Mouse (Mus musculus): ENCODE data around the gene Ttc36. TPM values are rescaled to one million over a fixed set of nuclear protein-coding genes. Genes with fewer than 3 reads are reported as not detected.

Ttc36 gene
- total and polyA plus RNA-seq, 2 experiments = 1,193 to 2,094 TPM

- no peak for TF ChIP-seq POLR2A (IDR thresholded peaks at IDR 0.05; ENCODE audit: extremely low read depth, insufficient read depth, low read length)
- no peak for TF ChIP-seq CTCF (IDR thresholded peaks at IDR 0.05; ENCODE audit: low read depth, low read length)
- WGBS = 97% methylated on average over 10 of the region's 10 CpGs
These were observed 4.9 kb upstream of the Ttc36 start for GRCm38 (mm10) chr9:44807778-44808177.

GRCm38 (mm10) chr9:44807141-44807540 lies 4.3 kb upstream of the Ttc36 start:
- no peak overlapping the region for H3K27ac ChIP-seq (replicated peaks; ENCODE audit: insufficient read depth, low read depth, low read length)
- DNase-seq (ENCODE audit: extremely low read depth, low read depth, low spot score) = no peak
- H3K9ac ChIP-seq (ENCODE audit: low read depth, low read length) = no peak overlapping the region
- H3K4me3 ChIP-seq (ENCODE audit: insufficient read depth, low read depth, low read length) = no peak overlapping the region
- peaks cover 6% of the 10 kb centered on the region; the same call in 1 of the 2 replicates for H3K4me1 ChIP-seq (ENCODE audit: control insufficient read depth, insufficient read depth, low read length)
- no peaks in the 10 kb centered on the region for H3K27me3 ChIP-seq (ENCODE audit: control insufficient read depth, insufficient read depth, low read length)
- TF ChIP-seq POLR2A (IDR thresholded peaks at IDR 0.05; ENCODE audit: extremely low read depth, insufficient read depth, low read length) (no peak), CTCF (IDR thresholded peaks at IDR 0.05; ENCODE audit: low read depth, low read length) (no peak)
- 67% methylated on average over 5 of the region's 5 CpGs for WGBS
- peaks cover 5% of the 10 kb centered on the region; the same call in 1 of the 2 replicates for H3K79me2 ChIP-seq (ENCODE audit: control insufficient read depth, insufficient read depth, low read length)
- H3K36me3 ChIP-seq (ENCODE audit: control insufficient read depth, insufficient read depth, low read length) = peaks cover 42% of the 10 kb centered on the region

More at GRCm38 (mm10) chr9:44807778-44808177, 4.9 kb upstream of the Ttc36 start:
- Histone ChIP-seq H3K36me3 (ENCODE audit: control insufficient read depth, insufficient read depth, low read length) (peaks cover 46% of the 10 kb centered on the region), H3K27me3 (ENCODE audit: control insufficient read depth, insufficient read depth, low read length) (no peaks in the 10 kb centered on the region), H3K9ac (ENCODE audit: low read depth, low read length) (no peak overlapping the region), H3K27ac (replicated peaks; ENCODE audit: insufficient read depth, low read depth, low read length) (no peak overlapping the region), H3K4me3 (ENCODE audit: insufficient read depth, low read depth, low read length) (no peak overlapping the region), H3K4me1 (ENCODE audit: control insufficient read depth, insufficient read depth, low read length) (peaks cover 6% of the 10 kb centered on the region; the same call in 1 of the 2 replicates), H3K79me2 (ENCODE audit: control insufficient read depth, insufficient read depth, low read length) (no peaks in the 10 kb centered on the region)
- DNase-seq (ENCODE audit: extremely low read depth, low read depth, low spot score) = no peak

- H3K27ac ChIP-seq (replicated peaks; ENCODE audit: insufficient read depth, low read depth, low read length) = no peak overlapping the region; the same call in 1 of the 2 replicates
- peak; percentile 66 for DNase-seq (ENCODE audit: extremely low read depth, low read depth, low spot score)
- no peak overlapping the region for H3K9ac ChIP-seq (ENCODE audit: low read depth, low read length)
- H3K4me3 ChIP-seq (ENCODE audit: insufficient read depth, low read depth, low read length) = no peak overlapping the region
- peaks cover 7% of the 10 kb centered on the region; the same call in 1 of the 2 replicates for H3K4me1 ChIP-seq (ENCODE audit: control insufficient read depth, insufficient read depth, low read length)
- TF ChIP-seq POLR2A (IDR thresholded peaks at IDR 0.05; ENCODE audit: extremely low read depth, insufficient read depth, low read length) (no peak), CTCF (IDR thresholded peaks at IDR 0.05; ENCODE audit: low read depth, low read length) (no peak)
- peaks cover 7% of the 10 kb centered on the region; the same call in 1 of the 2 replicates for H3K79me2 ChIP-seq (ENCODE audit: control insufficient read depth, insufficient read depth, low read length)
- peaks cover 37% of the 10 kb centered on the region for H3K36me3 ChIP-seq (ENCODE audit: control insufficient read depth, insufficient read depth, low read length)
- WGBS = 87% methylated on average over 5 of the region's 5 CpGs
- H3K27me3 ChIP-seq (ENCODE audit: control insufficient read depth, insufficient read depth, low read length) = no peaks in the 10 kb centered on the region
These were observed 2.7 kb upstream of the Ttc36 start for GRCm38 (mm10) chr9:44805536-44805935.

GRCm38 (mm10) chr9:44804678-44805077 lies 1.8 kb upstream of the Ttc36 start:
- Histone ChIP-seq H3K36me3 (ENCODE audit: control insufficient read depth, insufficient read depth, low read length) (peaks cover 35% of the 10 kb centered on the region), H3K9ac (ENCODE audit: low read depth, low read length) (no peak overlapping the region; the same call in 1 of the 2 replicates), H3K79me2 (ENCODE audit: control insufficient read depth, insufficient read depth, low read length) (peaks cover 7% of the 10 kb centered on the region; the same call in 1 of the 2 replicates), H3K27ac (replicated peaks; ENCODE audit: insufficient read depth, low read depth, low read length) (peak overlapping the region; percentile 82), H3K4me3 (ENCODE audit: insufficient read depth, low read depth, low read length) (peak overlapping the region; percentile 23; the same call in 1 of the 2 replicates), H3K4me1 (ENCODE audit: control insufficient read depth, insufficient read depth, low read length) (peaks cover 11% of the 10 kb centered on the region), H3K27me3 (ENCODE audit: control insufficient read depth, insufficient read depth, low read length) (no peaks in the 10 kb centered on the region)
- TF ChIP-seq POLR2A (IDR thresholded peaks at IDR 0.05; ENCODE audit: extremely low read depth, insufficient read depth, low read length) (no peak), CTCF (IDR thresholded peaks at IDR 0.05; ENCODE audit: low read depth, low read length) (no peak)
- peak; percentile 92 for DNase-seq (ENCODE audit: extremely low read depth, low read depth, low spot score)
- 70% methylated on average over 10 of the region's 10 CpGs for WGBS

- TF ChIP-seq CTCF (IDR thresholded peaks at IDR 0.05; ENCODE audit: low read depth, low read length) (no peak), POLR2A (IDR thresholded peaks at IDR 0.05; ENCODE audit: extremely low read depth, insufficient read depth, low read length) (no peak)
- peaks cover 20% of the 10 kb centered on the region for H3K4me1 ChIP-seq (ENCODE audit: control insufficient read depth, insufficient read depth, low read length)
- peaks cover 7% of the 10 kb centered on the region; the same call in 1 of the 2 replicates for H3K79me2 ChIP-seq (ENCODE audit: control insufficient read depth, insufficient read depth, low read length)
- H3K4me3 ChIP-seq (ENCODE audit: insufficient read depth, low read depth, low read length) = peak overlapping the region; percentile 58
- H3K27ac ChIP-seq (replicated peaks; ENCODE audit: insufficient read depth, low read depth, low read length) = peak overlapping the region; percentile 91
- no peaks in the 10 kb centered on the region for H3K27me3 ChIP-seq (ENCODE audit: control insufficient read depth, insufficient read depth, low read length)
- 15% methylated on average over 6 of the region's 6 CpGs for WGBS
- peak; percentile 79 for DNase-seq (ENCODE audit: extremely low read depth, low read depth, low spot score)
- peaks cover 17% of the 10 kb centered on the region; the same call in 1 of the 2 replicates for H3K36me3 ChIP-seq (ENCODE audit: control insufficient read depth, insufficient read depth, low read length)
- peak overlapping the region; percentile 70 for H3K9ac ChIP-seq (ENCODE audit: low read depth, low read length)
These were observed 1.2 kb downstream of the Ttc36 start for GRCm38 (mm10) chr9:44801669-44802068.

GRCm38 (mm10) chr9:44799958-44800324 lies 2.9 kb downstream of the Ttc36 start:
- Histone ChIP-seq H3K36me3 (ENCODE audit: control insufficient read depth, insufficient read depth, low read length) (peaks cover 19% of the 10 kb centered on the region; the same call in 1 of the 2 replicates), H3K27me3 (ENCODE audit: control insufficient read depth, insufficient read depth, low read length) (no peaks in the 10 kb centered on the region)
- 8% methylated on average over 9 of the region's 9 CpGs for WGBS

More at GRCm38 (mm10) chr9:44799958-44800324, 2.9 kb downstream of the Ttc36 start:
- H3K27ac ChIP-seq (replicated peaks; ENCODE audit: insufficient read depth, low read depth, low read length) = peak overlapping the region; percentile 91
- TF ChIP-seq POLR2A (IDR thresholded peaks at IDR 0.05; ENCODE audit: extremely low read depth, insufficient read depth, low read length) (no peak), CTCF (IDR thresholded peaks at IDR 0.05; ENCODE audit: low read depth, low read length) (no peak)
- peaks cover 20% of the 10 kb centered on the region for H3K4me1 ChIP-seq (ENCODE audit: control insufficient read depth, insufficient read depth, low read length)
- peak overlapping the region; percentile 58 for H3K4me3 ChIP-seq (ENCODE audit: insufficient read depth, low read depth, low read length)
- H3K9ac ChIP-seq (ENCODE audit: low read depth, low read length) = peak overlapping the region; percentile 70
- DNase-seq (ENCODE audit: extremely low read depth, low read depth, low spot score) = no peak
- peaks cover 7% of the 10 kb centered on the region; the same call in 1 of the 2 replicates for H3K79me2 ChIP-seq (ENCODE audit: control insufficient read depth, insufficient read depth, low read length)

Data from liver, adult 2 months (tissue).